26 mouse cellular contexts compared by ENCODE assay signal in genomic region chr2:137974651-137975050, GRCm38 (mm10).
DNase-seq lines count a peak whose midpoint lies in the region; ATAC-seq lines count a peak whose summit lies in the region.
"Had no signal": no experiment of that assay in that cellular context is flagged by ENCODE, and none has a peak within 500 bp of the region (broad histone marks: within the 10 kb centered on the region; RNA-seq: fewer than 3 reads in every experiment).

No protein-coding gene starts in this region.

- no peaks in the 10 kb centered on the region; the same call in 1 of the 2 replicates for H3K4me1 ChIP-seq in midbrain, embryonic 13.5 days (replicated peaks)
- H3K4me1 ChIP-seq in midbrain, embryonic 16.5 days (ENCODE audit: control insufficient read depth, insufficient read depth, low read length), result no peaks in the 10 kb centered on the region; the same call in 1 of the 2 replicates
- no peaks in the 10 kb centered on the region for H3K4me1 ChIP-seq in liver, embryonic 11.5 days (replicated peaks; ENCODE audit: control insufficient read depth, insufficient read depth, low read length)
- H3K4me1 ChIP-seq: embryonic facial prominence, embryonic 12.5 days; embryonic facial prominence, embryonic 15.5 days; heart, embryonic 12.5 days; heart, embryonic 15.5 days had no signal

- no peak overlapping the region for H3K27ac ChIP-seq in midbrain, embryonic 13.5 days
- H3K27ac ChIP-seq in midbrain, embryonic 16.5 days (ENCODE audit: low read length), result no peak overlapping the region
- H3K27ac ChIP-seq in liver, embryonic 11.5 days (ENCODE audit: low read depth, low read length), result no peak overlapping the region
- H3K27ac ChIP-seq: embryonic facial prominence, embryonic 12.5 days; embryonic facial prominence, embryonic 15.5 days; heart, embryonic 15.5 days; hindbrain, embryonic 14.5 days; hindbrain, postnatal 0 days had no signal

- H3K9ac ChIP-seq in midbrain, embryonic 13.5 days (replicated peaks), result no peak overlapping the region
- no peak overlapping the region for H3K9ac ChIP-seq in midbrain, embryonic 16.5 days (ENCODE audit: low read depth, low read length)
- H3K9ac ChIP-seq in liver, embryonic 11.5 days (ENCODE audit: low read depth, low read length), result no peak overlapping the region
- H3K9ac ChIP-seq: embryonic facial prominence, embryonic 12.5 days; embryonic facial prominence, embryonic 15.5 days; forebrain, postnatal 0 days; heart, embryonic 12.5 days; heart, embryonic 15.5 days; hindbrain, embryonic 14.5 days had no signal

- WGBS in midbrain, embryonic 13.5 days, result 34% methylated on average over 3 of the region's 3 CpGs
- 34% methylated on average over 3 of the region's 3 CpGs for WGBS in midbrain, embryonic 16.5 days
- WGBS in liver, embryonic 11.5 days, result 74% methylated on average over 3 of the region's 3 CpGs

- no peaks in the 10 kb centered on the region for H3K36me3 ChIP-seq in midbrain, embryonic 13.5 days
- H3K36me3 ChIP-seq in midbrain, embryonic 16.5 days (ENCODE audit: control insufficient read depth, insufficient read depth, low read length), result no peaks in the 10 kb centered on the region
- H3K36me3 ChIP-seq in liver, embryonic 11.5 days (ENCODE audit: control insufficient read depth, insufficient read depth, low read length), result no peaks in the 10 kb centered on the region
- H3K36me3 ChIP-seq: embryonic facial prominence, embryonic 12.5 days; embryonic facial prominence, embryonic 15.5 days; heart, embryonic 12.5 days; heart, embryonic 15.5 days had no signal

- H3K9me3 ChIP-seq in midbrain, embryonic 13.5 days, result no peaks in the 10 kb centered on the region
- no peaks in the 10 kb centered on the region for H3K9me3 ChIP-seq in midbrain, embryonic 16.5 days (replicated peaks; ENCODE audit: control insufficient read depth, low read length, poor library complexity, severe bottlenecking)
- H3K9me3 ChIP-seq in liver, embryonic 11.5 days (ENCODE audit: control insufficient read depth, low read length), result no peaks in the 10 kb centered on the region
- H3K9me3 ChIP-seq: embryonic facial prominence, embryonic 12.5 days; embryonic facial prominence, embryonic 15.5 days; heart, embryonic 12.5 days; heart, embryonic 15.5 days had no signal

- no peak overlapping the region for H3K4me2 ChIP-seq in midbrain, embryonic 13.5 days (replicated peaks)
- no peak overlapping the region for H3K4me2 ChIP-seq in midbrain, embryonic 16.5 days (ENCODE audit: low read length)
- H3K4me2 ChIP-seq in liver, embryonic 11.5 days, result no peak overlapping the region
- H3K4me2 ChIP-seq: embryonic facial prominence, embryonic 12.5 days; embryonic facial prominence, embryonic 15.5 days; heart, embryonic 12.5 days; heart, embryonic 15.5 days; hindbrain, embryonic 14.5 days had no signal

- no peaks in the 10 kb centered on the region for H3K27me3 ChIP-seq in midbrain, embryonic 13.5 days
- no peaks in the 10 kb centered on the region for H3K27me3 ChIP-seq in midbrain, embryonic 16.5 days (ENCODE audit: control insufficient read depth, insufficient read depth, low read depth, low read length)
- H3K27me3 ChIP-seq in liver, embryonic 11.5 days (replicated peaks; ENCODE audit: control insufficient read depth, insufficient read depth, low read length), result no peaks in the 10 kb centered on the region
- H3K27me3 ChIP-seq: embryonic facial prominence, embryonic 12.5 days; embryonic facial prominence, embryonic 15.5 days; heart, embryonic 12.5 days; heart, embryonic 15.5 days had no signal

- DNase-seq in cerebellum, adult 11-12 months, result no peak
- DNase-seq in brain, adult 2 months (ENCODE audit: low read depth, low spot score), result peak; percentile 6
- no peak for DNase-seq in liver, embryonic 11.5 days (ENCODE audit: low spot score)
- no peak for DNase-seq in heart, postnatal 4 days
- no peak for DNase-seq in embryo, embryonic 11 days
- DNase-seq: adrenal gland, adult 8-10 months; adrenal gland, postnatal 25 days; cerebellum, adult 18-20 months; cerebellum, adult 9-10 months; cerebellum, postnatal 14 days; forebrain, postnatal 0 days; gastrocnemius, postnatal 25 days; heart, adult 18-20 months; heart, postnatal 10 days; heart, postnatal 36 days had no signal

- ATAC-seq in cerebellum, adult (ENCODE audit: insufficient number of reproducible peaks, low FRiP score, low TSS enrichment), result peak; percentile 43; the same call in 1 of the 2 replicates
- ATAC-seq in midbrain, embryonic 13.5 days, result peak; percentile 61; the same call in 1 of the 2 replicates
- peak; percentile 83 for ATAC-seq in midbrain, embryonic 16.5 days
- ATAC-seq in liver, embryonic 11.5 days (replicated peaks; ENCODE audit: low FRiP score), result no peak
- ATAC-seq: activated CD4-positive, CD25-positive, alpha-beta regulatory T cell, adult 4 months; forebrain, embryonic 14.5 days; forebrain, postnatal 0 days; hindbrain, postnatal 0 days had no signal

- H3K4me3 ChIP-seq in midbrain, embryonic 13.5 days (replicated peaks), result no peak overlapping the region
- no peak overlapping the region for H3K4me3 ChIP-seq in midbrain, embryonic 16.5 days (ENCODE audit: low read depth, low read length)
- H3K4me3 ChIP-seq in liver, embryonic 11.5 days (ENCODE audit: low read depth, low read length), result no peak overlapping the region
- H3K4me3 ChIP-seq: embryonic facial prominence, embryonic 12.5 days; embryonic facial prominence, embryonic 15.5 days; heart, embryonic 12.5 days; heart, embryonic 15.5 days had no signal
